ENCODE assay signal across 8 mouse cellular contexts in the genomic region with DNA sequence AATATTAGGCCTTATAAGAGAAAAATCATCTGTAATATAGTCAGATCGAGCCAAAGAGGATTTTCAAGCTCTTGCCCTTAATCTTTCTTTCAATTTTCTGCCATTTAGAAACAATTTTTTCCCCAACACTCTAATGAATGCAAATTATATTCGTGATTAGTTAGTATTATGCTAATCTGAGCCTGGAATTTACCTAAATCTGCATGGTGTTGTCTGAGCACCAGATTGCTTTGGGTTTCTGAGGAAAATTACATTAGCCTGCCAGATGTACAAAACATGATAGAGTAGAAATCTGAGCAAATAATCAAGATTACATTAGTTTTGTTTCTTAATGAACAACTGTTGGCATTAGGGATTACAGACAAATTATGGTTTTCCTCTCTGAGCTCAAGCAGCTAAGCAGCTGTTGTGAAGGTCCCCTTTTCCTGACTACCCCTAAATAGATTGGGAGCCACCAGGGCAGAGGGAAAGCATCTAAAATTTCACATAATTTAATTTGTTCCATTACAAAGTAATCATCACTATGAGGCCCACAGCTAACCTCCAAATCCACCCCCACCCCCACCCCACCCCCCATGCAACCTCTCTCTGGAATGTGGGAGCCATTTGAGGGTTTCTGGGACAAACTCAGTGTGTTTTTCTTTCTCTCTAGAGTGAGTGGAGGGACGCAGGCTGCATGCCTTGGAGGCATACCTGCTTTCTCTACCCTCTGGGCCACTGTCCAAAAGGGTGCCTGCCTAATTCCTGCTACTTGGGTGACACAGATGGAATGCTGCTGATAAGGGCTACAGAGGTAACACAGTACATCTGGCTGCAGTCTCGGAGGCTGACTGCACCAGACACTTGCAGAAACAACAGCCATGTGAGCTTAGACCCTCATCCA. TPM values are rescaled to one million over a fixed set of nuclear protein-coding genes. Genes with fewer than 3 reads are reported as not detected.
DNase-seq lines count a peak whose midpoint lies in the region; ATAC-seq and TF ChIP-seq lines count a peak whose summit lies in the region.
"Had no signal": no experiment of that assay in that cellular context is flagged by ENCODE, and none has a peak within 500 bp of the region (broad histone marks: within the 10 kb centered on the region; RNA-seq: fewer than 3 reads in every experiment).

No protein-coding gene starts in this region.

- ATAC-seq in heart, postnatal 0 days (ENCODE audit: insufficient read depth, low read depth), result peak; percentile 28; the same call in 1 of the 2 replicates
- ATAC-seq in limb, embryonic 12.5 days (ENCODE audit: insufficient number of reproducible peaks, insufficient read depth, low FRiP score, low TSS enrichment, low read depth), result 0 out of 2 replicates have a peak, but pooled peaks have one; percentile 34
- ATAC-seq: inflammation-experienced regulatory T-cells, adult 6 months had no signal

- no peak for TF ChIP-seq EP300 in heart, postnatal 0 days (IDR thresholded peaks at IDR 0.05; ENCODE audit: low read depth)

- no peak overlapping the region for H3K9ac ChIP-seq in heart, postnatal 0 days (replicated peaks; ENCODE audit: low read depth, low read length)
- H3K9ac ChIP-seq in limb, embryonic 12.5 days (replicated peaks), result no peak overlapping the region

- DNase-seq in Muller cell, postnatal 12 days (ENCODE audit: inconsistent ontology term), result peak; percentile 36
- no peak for DNase-seq in heart, postnatal 0 days (ENCODE audit: low spot score)
- DNase-seq in cerebellum, adult 9-11 months, result no peak
- DNase-seq in right cerebral cortex, postnatal 36 days (ENCODE audit: low spot score in 2 of 2), result no peak
- no peak for DNase-seq in spleen, adult 12 weeks (ENCODE audit: low spot score)

- TF ChIP-seq CTCF in C2C12 (IDR thresholded peaks at IDR 0.05; ENCODE audit: control insufficient read depth, insufficient read depth, insufficient read length), result no peak
- TF ChIP-seq CTCF in heart, postnatal 0 days (IDR thresholded peaks at IDR 0.05; ENCODE audit: low read depth), result no peak

- no peak overlapping the region for H3ac ChIP-seq in C2C12 (ENCODE audit: control insufficient read depth, insufficient read length, low read depth)

- H3K4me3 ChIP-seq in C2C12 (ENCODE audit: insufficient read depth, poor library complexity, severe bottlenecking), result no peak overlapping the region
- no peak overlapping the region for H3K4me3 ChIP-seq in heart, postnatal 0 days (ENCODE audit: low read depth, low read length)
- no peak overlapping the region for H3K4me3 ChIP-seq in limb, embryonic 12.5 days (replicated peaks)

- H3K36me3 ChIP-seq in C2C12 (ENCODE audit: control insufficient read depth, insufficient read depth), result no peaks in the 10 kb centered on the region
- no peaks in the 10 kb centered on the region for H3K36me3 ChIP-seq in heart, postnatal 0 days (replicated peaks; ENCODE audit: control insufficient read depth, insufficient read depth, low read length)
- H3K36me3 ChIP-seq in limb, embryonic 12.5 days, result no peaks in the 10 kb centered on the region

- no peaks in the 10 kb centered on the region for H3K27me3 ChIP-seq in C2C12 (ENCODE audit: control insufficient read depth, insufficient read depth, insufficient read length)
- H3K27me3 ChIP-seq in heart, postnatal 0 days (ENCODE audit: control insufficient read depth, insufficient read depth, low read length), result no peaks in the 10 kb centered on the region
- no peaks in the 10 kb centered on the region for H3K27me3 ChIP-seq in limb, embryonic 12.5 days

- peak overlapping the region; percentile 67 for H3K27ac ChIP-seq in heart, postnatal 0 days (ENCODE audit: low read depth)
- peak overlapping the region; percentile 53 for H3K27ac ChIP-seq in limb, embryonic 12.5 days

- no peaks in the 10 kb centered on the region for H3K9me3 ChIP-seq in heart, postnatal 0 days (replicated peaks; ENCODE audit: control insufficient read depth, low read length)
- H3K9me3 ChIP-seq in limb, embryonic 12.5 days, result no peaks in the 10 kb centered on the region

- H3K79me2 ChIP-seq in C2C12 (ENCODE audit: control insufficient read depth, insufficient read depth), result no peaks in the 10 kb centered on the region

- H3K4me1 ChIP-seq in heart, postnatal 0 days (ENCODE audit: control insufficient read depth, insufficient read depth), result peaks cover 21% of the 10 kb centered on the region
- peaks cover 32% of the 10 kb centered on the region for H3K4me1 ChIP-seq in limb, embryonic 12.5 days (replicated peaks)

- H3K79me3 ChIP-seq in C2C12 (ENCODE audit: low read depth), result no peaks in the 10 kb centered on the region

- 39% methylated on average over 4 of the region's 4 CpGs for WGBS in heart, postnatal 0 days
- 40% methylated on average over 4 of the region's 4 CpGs for WGBS in limb, embryonic 12.5 days

- H3K4me2 ChIP-seq in heart, postnatal 0 days (ENCODE audit: low read depth, low read length), result peak overlapping the region; percentile 11; the same call in 1 of the 2 replicates
- no peak overlapping the region for H3K4me2 ChIP-seq in limb, embryonic 12.5 days

TF ChIP-seq in C2C12, 6 proteins besides CTCF, POLR2A, EP300 and RAD21:
- TF ChIP-seq MYOD1 (IDR thresholded peaks at IDR 0.05; ENCODE audit: control insufficient read depth, insufficient read length, low read depth), result peak; percentile 33
- no peak for TF ChIP-seq CEBPB (IDR thresholded peaks at IDR 0.05; ENCODE audit: low read depth)

RNA-seq across cellular contexts. Expression of a gene that starts 14.2 kb away (rescaled TPM):
- polyA plus RNA-seq in C2C12 (2012; fragmentation: generic; extraction: Trizol), result 5.1 TPM
- total RNA-seq in heart, postnatal 0 days (2014; rRNA removed; ENCODE audit: low replicate concordance), result 74.4 and 82.0 TPM in 2 replicates
- 43.1 and 44.0 TPM in 2 replicates for polyA plus RNA-seq in heart, postnatal 0 days (2015; fragmentation: Nextera tagmentation; extraction: Ambion mirVana)
- polyA plus RNA-seq in limb, embryonic 12.5 days (2016; fragmentation: Nextera tagmentation; extraction: Ambion mirVana), result 58.6 and 58.8 TPM in 2 replicates
